Mouse (Mus musculus): Measurements from ENCODE around the gene Gm8922. TPM values are rescaled to one million over a fixed set of nuclear protein-coding genes. Genes with fewer than 3 reads are reported as not detected.
"Not testable (repeated sequence)": the region's sequence is repeated elsewhere in the genome, so short reads cannot be mapped to it uniquely, and the experiment has no call there.

The Gm8922 gene
- polyA plus RNA-seq (2015; fragmentation: Nextera tagmentation; extraction: Ambion mirVana) = not detected in 2 replicates

GRCm38 (mm10) chr5:11681659-11682058, at the start of gene Gm8922:
Gene Gm8922 (plus strand): TSS chr5:11681959.
- H3K4me1 ChIP-seq (replicated peaks; ENCODE audit: control insufficient read depth, insufficient read depth, low read length); H3K9ac ChIP-seq (ENCODE audit: low read length); H3K4me3 ChIP-seq (ENCODE audit: low read length); H3K36me3 ChIP-seq (ENCODE audit: control insufficient read depth, insufficient read depth, low read length); H3K27ac ChIP-seq (ENCODE audit: low read length); H3K27me3 ChIP-seq (ENCODE audit: control insufficient read depth, insufficient read depth, low read depth, low read length); ATAC-seq (ENCODE audit: low read depth); H3K4me2 ChIP-seq (ENCODE audit: low read depth, low read length); H3K9me3 ChIP-seq (ENCODE audit: control insufficient read depth, low read length): not testable (repeated sequence)
- WGBS = no CpG with 5 or more reads among the region's 2 CpGs

Other genes starting within 250 kb of the Gm8922 start
- gene Gm8906, start 179.3 kb upstream of the Gm8922 start, polyA plus RNA-seq (2015; fragmentation: Nextera tagmentation; extraction: Ambion mirVana) = not detected in 2 replicates
- not detected in 2 replicates for gene Gm6460, start 87.0 kb upstream of the Gm8922 start, polyA plus RNA-seq (2015; fragmentation: Nextera tagmentation; extraction: Ambion mirVana)
- not detected in 2 replicates for gene Gm8926, start 88.6 kb downstream of the Gm8922 start, polyA plus RNA-seq (2015; fragmentation: Nextera tagmentation; extraction: Ambion mirVana)
- gene Gm6465, start 163.6 kb downstream of the Gm8922 start, polyA plus RNA-seq (2015; fragmentation: Nextera tagmentation; extraction: Ambion mirVana) = not detected in 2 replicates
- gene 4933402N22Rik, start 236.1 kb downstream of the Gm8922 start, polyA plus RNA-seq (2015; fragmentation: Nextera tagmentation; extraction: Ambion mirVana) = not detected in 2 replicates